Mouse (Mus musculus) yolk sac, embryonic 10.5 days (tissue): ENCODE measurements at regions not wholly inside any gene's neighbourhood (a gene's known extent, or its start where the extent isn't known, plus 50 kb on each side); places are given as distances from the start of the nearest gene placed in this dataset.

Experiments used
- DNase-seq: peaks from one replicate; pipeline ENCODE4 v3.0.0-alpha.2; 2017; ENCODE audit warnings: low spot score

DNA sequence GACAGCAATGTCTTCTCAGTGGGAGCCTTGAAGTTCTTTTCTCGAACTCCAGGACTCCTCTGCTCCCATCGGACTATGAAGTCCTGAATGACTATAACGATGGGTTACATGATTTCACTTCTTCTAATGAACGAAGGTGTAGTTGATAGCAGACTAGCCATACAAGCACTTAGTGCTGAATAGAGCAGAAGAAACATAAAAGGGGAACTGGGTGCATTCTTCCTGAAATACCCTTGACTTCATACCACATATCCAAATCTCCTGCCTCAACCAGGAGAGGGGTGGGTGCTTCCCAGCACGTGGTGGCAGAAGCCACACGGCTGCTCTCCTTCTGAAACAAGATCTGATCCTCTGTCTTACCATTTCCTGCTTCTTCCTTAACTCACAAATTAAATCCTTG is 407.4 kb downstream of the Atp23 start:
- DNase-seq: no peak

- no peak for DNase-seq
Observed at GRCm38 (mm10) chr10:126492211-126492610, 408.9 kb downstream of the Atp23 start.

DNA sequence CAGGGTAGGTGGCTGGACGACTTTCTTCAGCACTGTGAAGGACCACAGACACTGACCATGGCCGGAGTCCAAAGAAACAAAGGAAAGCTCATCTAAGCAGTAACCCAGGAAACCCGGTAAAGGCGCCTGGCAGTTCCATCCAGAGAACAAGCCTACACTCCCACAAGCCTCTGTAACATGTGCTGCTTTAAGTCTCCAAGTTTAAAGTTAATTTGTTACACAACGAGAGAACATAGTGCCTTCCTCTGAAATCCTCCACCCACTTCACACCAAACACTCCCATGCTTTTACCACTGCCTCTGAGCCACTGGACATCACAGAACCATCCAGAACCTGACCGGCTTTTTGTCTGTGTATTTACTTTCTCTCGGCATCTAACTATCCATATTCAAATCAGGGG is 416.0 kb downstream of the Atp23 start:
- no peak for DNase-seq

DNA sequence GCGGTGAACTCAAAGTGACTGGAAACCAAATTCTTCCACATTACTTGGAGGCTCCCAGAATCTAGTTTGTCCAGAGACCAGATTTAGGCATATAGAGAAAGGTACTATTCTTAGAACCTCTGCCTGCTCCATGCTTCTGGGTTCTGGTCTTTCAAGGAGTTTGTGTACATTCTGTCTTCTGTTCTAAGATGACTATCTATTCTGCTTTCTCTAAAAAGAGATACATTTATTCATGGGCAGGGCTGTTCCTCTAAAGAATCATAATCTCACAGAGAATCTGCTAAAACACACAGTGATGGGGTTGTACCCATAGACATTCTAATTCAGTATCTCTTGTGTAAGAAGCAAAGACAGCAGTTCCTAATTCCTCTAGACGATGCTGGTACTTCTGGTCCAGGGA is 417.7 kb downstream of the Atp23 start:
- DNase-seq: no peak

GRCm38 (mm10) chr10:126480382-126480781 is 420.8 kb downstream of the Atp23 start:
- DNase-seq: no peak

GRCm38 (mm10) chr10:126479743-126480142 is 421.4 kb downstream of the Atp23 start:
- DNase-seq: no peak

- DNase-seq: peak; percentile 40
Observed at GRCm38 (mm10) chr10:126473050-126473719, 428.0 kb downstream of the Atp23 start.

DNA sequence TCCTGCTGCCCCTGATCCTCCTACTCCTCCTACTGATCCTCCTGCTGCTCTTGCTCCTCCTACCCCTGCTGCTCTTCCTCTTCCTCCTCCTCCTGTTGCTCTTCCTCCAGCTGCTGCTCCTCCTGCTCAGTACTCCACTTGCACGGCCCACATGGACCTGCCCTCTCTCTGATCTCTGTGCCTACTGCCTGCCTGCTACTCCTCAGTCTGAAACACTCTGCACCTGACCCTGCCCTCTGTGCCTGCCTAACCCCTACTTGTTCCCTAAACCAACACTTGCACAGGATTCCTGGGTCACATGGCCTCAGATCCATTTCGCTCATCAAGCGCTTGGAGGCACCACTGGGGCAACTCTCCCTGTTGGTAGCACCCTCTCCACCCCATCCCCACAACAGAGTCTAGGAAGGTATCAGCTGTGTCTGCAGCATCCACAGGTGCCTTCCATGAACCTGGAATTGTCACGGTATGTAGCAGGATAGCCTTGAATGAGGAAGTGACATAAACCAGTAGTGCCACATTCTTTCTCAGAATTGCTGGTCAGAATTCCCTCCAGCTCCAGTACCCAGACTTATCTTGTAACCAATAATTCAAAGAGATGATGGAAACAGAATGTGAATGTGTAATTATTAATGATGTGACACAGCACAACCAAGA is 430.2 kb downstream of the Atp23 start:
- no peak for DNase-seq

DNA sequence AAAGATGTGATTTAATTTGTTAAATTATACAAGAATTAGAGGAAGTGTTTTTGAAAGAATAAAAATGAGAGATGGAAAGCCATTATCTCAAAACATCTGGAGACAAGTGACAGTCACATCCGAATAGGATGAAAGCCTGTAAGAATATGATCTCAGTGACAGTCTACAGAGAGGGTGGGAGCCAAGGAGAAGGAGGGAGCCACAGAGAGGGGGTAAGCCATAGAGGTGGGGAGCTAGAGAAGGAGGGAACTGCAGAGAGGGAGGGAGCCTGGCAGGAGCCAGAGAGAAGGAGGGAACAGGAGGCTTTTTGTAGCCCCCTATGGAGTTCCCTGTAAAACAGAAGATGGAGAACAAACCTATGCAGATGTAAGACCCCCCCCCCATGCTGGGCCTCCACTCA is 438.4 kb downstream of the Atp23 start:
- no peak for DNase-seq

DNA sequence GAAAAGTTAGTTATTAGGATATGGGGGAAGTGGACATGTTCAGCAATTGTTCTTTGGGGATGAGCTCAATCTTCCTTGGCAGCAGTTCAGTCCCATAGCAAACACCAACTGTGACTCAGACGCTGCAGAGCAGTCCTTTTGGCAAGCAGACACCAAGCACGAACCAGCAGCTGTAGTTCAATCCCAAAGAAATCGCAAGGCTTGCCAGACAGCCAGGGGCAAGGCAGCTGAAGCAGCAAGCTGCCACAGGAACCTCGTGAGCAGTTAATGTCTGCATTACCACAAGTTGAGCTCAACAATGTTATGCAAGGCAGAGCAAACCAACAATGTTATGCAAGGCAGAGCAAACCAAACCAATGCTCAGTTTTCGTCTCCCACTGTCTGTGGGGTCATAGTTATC is 442.6 kb downstream of the Atp23 start:
- no peak for DNase-seq

GRCm38 (mm10) chr10:126452757-126453528 is 448.2 kb downstream of the Atp23 start:
- no peak for DNase-seq

DNA sequence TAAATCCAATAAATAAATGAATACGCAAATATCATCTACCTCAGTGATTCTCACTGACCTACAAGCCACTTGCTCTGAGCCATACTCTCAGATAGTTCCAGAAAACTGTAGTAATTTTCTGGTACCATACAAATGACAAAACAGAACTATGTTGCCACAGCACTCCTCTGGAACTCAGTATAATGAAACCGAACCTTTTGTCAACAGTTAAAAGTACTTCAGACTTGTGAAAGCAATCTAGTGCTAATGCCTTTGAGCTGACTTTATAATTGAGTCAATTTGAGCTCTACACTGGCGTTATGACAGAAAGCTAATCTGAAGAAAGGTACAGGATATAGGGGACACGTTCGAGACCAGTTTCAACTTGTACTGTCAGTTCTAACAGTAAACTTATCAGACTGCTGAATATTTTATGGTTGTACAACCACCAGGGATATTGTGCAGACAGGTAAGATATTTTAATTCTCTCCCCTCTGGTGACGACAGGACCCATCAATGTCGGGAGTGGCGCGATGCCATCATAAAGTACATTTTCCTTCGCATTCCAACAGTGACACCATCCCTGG is 449.0 kb downstream of the Atp23 start:
- DNase-seq: no peak

DNA sequence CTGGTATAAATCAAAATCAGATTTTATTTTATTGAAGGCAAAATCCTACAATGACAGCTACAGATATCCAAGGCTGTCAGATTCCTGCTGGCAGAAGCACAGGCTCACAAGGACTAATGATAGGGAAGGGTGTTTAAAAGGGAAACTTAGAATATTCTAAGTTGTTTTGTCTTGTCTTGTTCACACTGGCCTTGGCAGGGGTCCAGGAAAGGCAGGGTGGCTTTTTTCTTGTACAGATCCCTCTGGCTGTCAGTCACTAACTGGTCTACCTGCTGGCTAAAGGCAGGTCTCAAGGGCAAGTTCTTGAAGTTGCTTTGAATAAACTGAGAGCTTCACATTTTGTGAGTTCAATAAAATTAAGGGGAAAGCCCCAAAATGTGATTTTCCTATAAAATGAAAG is 465.3 kb downstream of the Lrig3 start:
- DNase-seq: no peak

GRCm38 (mm10) chr10:126430346-126430745 is 464.4 kb downstream of the Lrig3 start:
- no peak for DNase-seq

GRCm38 (mm10) chr10:126429502-126429901 is 463.5 kb downstream of the Lrig3 start:
- no peak for DNase-seq

DNA sequence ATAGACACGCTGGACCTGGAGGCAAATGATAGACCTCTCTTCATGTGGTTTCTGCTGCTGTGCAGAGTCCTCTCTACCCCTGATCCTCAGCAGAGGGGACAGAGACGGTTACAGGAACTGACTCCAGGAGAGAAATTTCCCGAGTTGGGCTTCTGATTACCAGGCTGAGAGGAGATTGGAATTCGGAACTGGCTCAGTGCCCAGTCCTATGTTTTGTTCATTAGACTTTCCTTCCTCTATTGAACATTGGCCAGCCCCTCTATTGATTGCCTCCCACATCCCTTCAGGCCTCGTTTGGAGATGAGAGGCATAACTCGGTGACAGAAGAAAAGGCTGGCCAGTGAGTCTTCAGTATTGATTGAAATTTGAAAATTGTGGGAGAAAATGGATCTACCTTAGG is 456.1 kb downstream of the Lrig3 start:
- DNase-seq: no peak

- DNase-seq: no peak
Observed at GRCm38 (mm10) chr10:126413786-126414185, 447.8 kb downstream of the Lrig3 start.

DNA sequence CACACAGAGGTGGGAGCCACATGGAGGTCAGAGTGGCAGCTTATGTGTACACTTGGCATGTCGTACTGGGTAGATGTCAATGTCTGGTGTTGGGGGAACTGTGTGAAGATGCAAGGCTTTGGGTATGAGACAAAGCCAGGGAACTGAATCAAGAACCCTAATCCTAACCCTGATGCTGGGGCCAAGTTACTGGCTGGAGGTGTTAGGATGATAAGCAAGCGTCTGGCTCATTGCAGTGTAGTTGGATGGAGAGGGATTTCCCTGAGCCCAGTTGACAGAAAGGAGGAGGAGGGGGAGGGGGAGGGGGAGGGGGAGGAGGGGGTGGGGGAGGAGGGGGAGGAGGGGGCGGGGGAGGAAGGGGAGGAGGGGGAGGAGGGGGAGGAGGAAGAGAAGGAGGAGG is 426.3 kb downstream of the Lrig3 start:
- no peak for DNase-seq

DNA sequence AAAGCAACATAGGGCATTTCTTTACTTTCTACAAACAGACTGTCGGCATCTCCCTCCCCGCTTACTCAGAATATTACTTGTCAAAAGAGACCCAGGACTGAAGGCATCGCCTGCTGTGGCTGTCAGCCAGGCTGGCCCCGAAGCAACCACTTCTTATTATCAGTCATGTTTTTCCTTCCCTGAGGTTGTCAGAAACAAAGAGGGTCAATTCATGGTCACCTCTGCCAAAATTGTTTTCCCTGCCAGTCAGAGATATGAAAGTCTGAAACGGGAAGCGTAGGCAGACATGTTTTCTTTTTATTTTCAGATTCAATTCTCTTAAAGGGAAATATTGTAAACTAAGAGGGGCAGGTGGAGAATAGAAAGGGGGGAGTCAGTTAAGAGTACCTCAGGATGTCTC is 425.8 kb downstream of the Lrig3 start:
- no peak for DNase-seq

DNA sequence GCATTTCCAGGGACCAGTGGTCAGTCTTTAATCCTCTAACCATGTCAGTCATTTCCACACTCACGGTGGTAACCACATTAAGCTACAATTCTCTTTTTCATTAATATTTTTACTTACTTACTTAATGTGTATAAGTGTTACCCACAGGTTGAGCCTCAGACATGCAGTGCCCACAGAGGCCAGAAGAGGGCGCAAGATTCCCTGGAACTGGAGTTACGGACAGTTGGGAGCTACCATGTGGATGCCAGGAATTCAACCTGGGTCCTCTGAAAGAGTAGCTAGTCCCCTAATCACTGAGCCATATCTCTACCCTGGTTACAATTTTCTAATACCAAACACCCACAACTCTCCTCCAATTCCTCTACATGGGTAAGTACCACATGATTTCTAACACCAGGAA is 420.5 kb downstream of the Lrig3 start:
- no peak for DNase-seq

DNA sequence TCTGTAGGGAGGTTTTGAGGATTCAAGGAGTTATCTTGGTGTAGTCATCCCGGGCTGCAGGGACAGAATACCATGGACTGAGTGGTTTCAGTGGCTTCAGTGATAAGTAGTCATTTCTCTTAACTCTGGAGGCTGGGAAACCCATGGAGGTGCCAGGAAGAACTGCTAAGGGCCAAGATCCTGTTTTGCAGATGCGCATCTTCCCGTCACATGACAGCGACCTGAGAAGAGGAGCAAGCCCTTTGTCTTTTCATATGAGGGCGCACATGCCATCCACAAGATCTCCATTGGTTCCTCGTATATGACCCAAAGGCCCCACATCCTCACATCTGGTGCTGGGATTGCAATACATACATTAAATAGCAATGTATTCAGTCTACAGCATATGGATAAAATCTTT is 419.7 kb downstream of the Lrig3 start:
- no peak for DNase-seq

DNA sequence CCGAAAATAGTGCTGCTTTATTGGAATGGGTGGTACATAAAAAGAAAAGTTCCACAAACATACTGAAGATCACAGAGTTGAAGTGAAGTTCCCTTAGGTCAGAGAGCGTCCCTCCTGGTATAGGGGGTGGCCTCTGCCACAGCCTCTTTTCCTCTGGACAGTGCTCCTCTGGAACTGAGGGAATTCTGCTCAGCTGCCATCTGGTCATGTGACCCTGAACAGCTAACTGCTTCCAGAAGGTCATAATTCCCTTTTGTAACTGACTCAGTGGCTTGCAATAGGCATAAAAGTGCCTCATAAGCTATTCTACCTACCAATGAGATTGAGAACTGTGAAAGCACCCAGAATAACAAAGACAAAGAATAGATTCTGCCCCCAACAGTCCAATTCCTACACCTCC is 414.4 kb downstream of the Lrig3 start:
- DNase-seq: no peak

GRCm38 (mm10) chr10:126379239-126379638 is 413.3 kb downstream of the Lrig3 start:
- DNase-seq: no peak
